Mouse (Mus musculus) layer of hippocampus, adult 8-10 months (tissue): Measurements from ENCODE around the gene Pnpo. TPM values are rescaled to one million over a fixed set of nuclear protein-coding genes. Genes with fewer than 3 reads are reported as not detected.
A peak's percentile ranks its signal among the peaks of the same experiment; 100 is the strongest.

Experiments used
- DNase-seq, 2 experiments: peaks; one replicate each; pipeline ENCODE4 v3.0.0; 2022; ENCODE audit warnings: low spot score in 2 of 2
- total RNA-seq, 4 experiments: library from RNA; stranded (reverse); gene quantifications; 2 replicates each; pipeline ENCODE4 v1.2.4; 2022

The Pnpo gene
- total RNA-seq, 4 experiments from 2014 or later: 38.1 to 41.5 (median 39.6) TPM

DNA sequence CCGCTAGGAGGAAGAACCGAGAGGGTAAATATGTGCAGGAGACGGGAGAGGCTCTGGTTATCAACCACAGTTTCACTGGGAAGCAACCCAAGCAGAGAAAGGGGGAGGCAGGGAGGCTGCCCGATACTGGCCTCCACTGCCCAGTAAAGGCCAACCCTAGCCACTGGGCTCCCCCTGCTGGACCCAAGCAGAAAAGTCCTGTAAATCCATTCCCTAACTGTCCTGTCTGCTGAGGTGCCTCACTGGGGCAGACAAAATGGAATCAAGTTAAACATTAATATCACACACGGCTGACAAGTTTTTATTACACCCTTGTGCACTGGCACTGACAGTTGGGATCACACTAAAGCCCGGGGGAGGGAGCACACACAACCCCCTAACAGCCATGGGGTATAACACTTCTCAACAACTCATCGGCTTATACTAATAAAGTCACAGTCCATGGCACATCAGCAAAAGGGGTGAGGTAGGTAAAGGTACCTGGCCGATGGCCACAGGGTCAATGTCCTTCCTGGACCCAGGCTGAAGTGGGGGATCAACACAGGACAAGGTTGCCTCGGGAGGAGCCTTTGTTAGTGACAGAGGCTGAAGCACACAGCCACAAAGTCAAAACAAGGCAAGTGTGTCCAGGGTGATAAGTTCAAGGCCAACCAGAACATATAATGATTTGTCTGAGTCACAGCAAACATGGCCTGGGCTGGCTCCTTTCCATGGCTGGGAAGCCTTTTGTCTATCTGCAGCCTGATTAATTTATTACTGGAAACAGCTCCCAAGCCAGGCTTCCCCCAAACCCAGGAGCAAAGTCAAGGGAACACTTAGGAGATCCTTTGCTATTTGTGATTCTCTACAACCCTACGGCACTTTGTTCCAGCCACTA, 6.0 kb downstream of the Pnpo start:
- DNase-seq: no peak

DNA sequence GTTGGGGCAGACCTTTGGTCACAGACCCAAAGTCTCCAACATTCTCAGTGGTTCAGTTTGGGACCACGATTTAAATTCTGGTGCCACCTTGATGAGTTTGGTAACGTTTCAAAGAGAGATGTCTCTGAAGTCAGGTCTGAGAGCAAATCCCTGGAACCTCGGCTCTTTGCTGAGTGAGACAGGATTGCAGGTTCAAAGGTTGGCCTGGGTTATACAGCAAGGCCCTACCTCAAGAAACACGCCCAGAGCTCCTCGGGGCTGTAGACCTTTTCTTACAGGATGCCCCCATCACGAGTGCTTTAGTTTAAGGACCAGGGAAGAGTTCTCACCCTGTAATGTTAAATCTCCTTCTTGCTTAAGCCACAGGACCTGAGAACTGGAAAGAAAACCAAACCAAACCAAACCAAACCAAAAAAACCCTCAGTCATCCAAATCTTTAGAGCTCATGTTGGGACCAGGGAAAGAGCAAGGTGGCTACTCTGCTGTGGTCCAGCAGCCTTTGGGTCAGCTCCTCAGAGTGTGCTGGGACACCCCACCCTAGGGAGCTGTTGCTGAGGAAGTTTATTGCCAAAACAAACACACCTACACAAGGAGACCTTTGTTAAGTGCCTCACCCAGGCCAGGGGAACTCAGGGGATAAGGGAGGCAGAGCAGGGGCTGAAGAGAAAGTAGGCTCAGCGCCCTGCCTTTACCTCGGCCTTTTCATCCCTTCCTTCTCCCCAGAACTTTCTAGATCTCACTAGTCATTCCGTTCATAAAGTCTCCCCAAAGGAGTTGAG, 7.7 kb downstream of the Pnpo start:
- DNase-seq: no peak

DNA sequence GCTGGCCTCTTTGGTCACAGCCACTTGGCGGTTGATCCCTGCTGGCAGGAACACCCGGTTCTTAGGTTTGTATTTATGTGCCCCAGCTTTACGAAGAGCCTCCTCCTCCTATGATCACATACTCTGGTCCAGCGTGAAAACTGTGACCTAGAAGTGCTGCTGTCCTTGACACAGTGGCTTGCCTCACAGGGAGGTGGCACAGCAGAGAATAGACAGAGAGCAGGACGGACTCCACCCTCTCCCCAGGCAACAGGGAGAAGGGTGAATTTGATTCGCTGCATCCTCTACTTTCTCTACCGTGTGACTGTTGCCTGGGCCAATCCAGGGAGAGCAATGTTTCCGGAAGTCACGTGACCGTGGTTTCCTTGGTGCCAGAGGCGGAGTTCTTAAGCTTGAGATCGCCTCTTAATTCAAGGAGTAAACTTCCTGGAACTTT, 8.8 kb downstream of the Pnpo start:
- DNase-seq: peak; percentile 49 to 63

DNA sequence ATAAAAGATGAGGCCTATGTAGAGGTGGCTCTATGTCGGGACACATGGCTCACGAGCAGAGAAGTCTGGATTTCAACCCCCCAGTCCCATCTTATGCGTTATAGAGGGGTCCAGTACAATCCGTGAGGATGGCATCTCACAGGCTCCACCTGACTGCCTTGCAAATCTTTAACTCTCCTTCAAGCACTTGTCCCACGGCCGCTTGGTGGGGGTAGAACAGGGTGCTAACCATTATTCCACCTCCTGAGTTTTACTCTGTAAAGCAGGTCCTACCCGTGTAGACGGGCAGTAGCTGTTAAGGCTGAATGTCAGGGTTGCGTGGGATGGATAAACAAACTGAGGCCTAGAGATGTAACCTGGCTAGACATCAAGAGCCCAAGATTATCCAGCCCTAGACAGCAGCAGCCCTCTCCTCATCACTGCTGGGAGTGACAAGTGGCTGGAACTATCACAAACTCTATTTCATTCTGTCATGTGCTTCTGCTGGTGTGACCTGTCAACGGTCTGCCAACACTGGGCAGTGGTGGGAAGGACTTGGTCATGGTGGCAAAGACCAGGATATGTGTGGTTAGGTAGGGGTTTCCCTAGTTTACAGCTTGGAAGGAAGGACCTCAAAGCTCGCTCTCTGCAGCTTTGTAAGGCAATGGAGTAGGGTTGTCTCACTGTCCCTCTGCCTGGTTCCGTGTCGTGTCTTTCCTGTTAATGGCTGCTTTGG, 10.1 kb downstream of the Pnpo start:
- no peak for DNase-seq

DNA sequence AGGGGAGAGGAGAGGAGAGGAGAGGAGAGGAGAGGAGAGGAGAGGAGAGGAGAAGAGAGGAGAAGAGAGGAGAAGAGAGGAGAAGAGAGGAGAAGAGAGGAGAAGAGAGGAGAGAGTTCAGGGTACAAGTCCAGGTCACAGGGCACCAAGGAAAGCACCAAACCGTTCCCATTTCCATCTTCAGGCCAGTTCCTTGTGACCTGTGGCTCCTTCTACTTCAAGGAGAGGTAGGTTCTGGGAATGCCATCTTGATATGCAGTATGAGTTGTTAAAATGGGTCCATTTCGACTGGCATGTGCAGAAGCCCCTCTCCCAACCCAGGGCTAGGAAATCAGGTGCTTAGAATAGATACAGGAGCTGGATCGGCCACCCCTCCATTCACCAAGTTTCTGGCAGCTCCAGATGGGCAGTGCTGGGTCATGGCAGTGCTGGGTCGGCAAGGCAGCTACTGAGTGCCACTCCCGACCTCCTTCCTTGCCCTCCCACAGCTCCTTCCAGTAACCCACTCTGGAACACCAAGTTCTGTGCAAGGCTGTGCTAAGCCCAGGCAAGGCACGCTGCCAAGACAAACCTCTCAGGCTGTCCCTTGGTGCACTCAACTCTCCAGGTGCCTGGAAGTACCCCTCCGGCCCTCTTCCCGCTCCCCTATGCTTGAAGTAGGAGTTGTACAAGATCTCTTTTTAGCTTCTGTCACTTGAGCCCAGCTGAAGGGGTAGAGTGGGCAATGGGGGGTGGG, 12.3 kb downstream of the Pnpo start:
- DNase-seq: no peak

DNA sequence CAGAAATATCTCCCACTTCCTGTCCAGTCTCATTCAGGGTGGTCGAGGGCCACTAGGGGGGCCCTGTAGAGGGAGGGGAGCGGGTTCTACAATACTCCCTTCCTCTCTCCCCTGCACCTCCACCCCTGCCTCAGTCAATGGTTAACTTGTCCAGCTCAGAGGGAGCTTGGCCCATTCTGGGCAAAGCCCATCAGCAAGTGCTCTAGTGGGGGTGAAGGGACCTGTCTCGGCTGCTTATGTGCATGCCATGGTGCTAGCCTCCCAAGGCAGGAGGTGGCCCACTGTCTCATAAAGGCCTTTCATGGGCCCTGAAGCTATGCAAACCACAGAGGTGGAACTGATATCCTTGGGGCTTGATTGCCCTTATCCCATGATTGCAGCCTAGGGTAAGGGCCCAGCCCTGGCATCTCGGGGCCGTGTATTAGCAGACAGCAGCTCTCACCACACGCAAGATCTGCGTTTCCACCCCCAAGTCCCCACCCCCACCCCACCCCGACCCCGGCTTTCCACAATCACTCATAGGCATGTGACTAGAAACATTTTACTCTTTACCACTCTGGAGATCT, 13.9 kb downstream of the Pnpo start:
- no peak for DNase-seq

DNA sequence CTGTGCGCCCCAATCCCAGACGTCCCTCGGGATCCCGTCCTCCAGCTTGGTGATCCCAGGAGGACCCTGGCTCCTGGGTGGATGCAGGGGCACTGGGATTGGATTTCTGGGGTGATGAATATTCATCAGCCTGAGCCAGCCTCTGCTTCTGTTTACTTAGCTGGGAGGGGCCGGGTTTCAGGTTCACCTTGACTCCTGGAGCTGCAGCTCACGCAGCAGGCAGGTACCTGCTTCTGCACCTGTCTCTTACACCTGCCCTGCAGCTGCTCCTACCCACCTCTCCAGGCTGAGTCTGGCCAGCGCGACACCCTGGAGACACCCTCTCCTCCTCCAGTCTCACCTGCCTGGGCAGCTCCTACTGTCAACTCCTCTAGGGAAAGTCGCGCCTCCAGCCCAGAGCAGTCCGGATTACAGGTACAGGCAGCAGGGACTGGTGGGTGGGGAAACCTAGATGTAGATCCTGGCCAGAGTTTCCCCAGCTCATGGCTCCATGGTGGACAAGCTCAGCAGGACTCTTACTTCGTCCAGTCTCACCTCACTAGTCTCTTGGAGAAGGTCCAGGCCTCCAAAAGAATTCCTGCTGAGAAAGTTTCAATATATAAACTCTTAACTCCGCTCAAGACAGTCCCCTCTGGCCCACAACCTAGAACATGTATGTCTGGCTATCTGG, 14.6 kb downstream of the Pnpo start:
- no peak for DNase-seq

DNA sequence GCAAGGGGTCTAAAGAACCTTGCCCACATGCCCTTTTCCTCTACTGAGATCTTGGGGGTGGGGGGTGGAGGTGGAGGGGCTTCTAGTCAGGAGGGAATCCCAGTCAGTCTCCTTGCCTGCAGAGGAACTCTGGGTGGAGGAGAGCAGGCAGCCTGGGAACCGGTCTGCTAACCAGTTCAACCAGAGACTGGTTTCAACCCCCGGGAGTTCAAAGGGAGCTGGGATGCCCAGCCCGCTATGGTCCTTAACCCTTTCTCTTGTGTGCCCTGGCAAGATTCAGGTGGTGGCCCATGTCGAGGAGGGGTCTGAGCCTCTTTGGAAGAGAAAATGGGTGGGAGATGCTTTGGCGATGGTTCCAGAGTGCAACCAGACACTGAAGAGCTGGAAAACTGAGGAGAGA, 15.1 kb downstream of the Pnpo start:
- DNase-seq: no peak

DNA sequence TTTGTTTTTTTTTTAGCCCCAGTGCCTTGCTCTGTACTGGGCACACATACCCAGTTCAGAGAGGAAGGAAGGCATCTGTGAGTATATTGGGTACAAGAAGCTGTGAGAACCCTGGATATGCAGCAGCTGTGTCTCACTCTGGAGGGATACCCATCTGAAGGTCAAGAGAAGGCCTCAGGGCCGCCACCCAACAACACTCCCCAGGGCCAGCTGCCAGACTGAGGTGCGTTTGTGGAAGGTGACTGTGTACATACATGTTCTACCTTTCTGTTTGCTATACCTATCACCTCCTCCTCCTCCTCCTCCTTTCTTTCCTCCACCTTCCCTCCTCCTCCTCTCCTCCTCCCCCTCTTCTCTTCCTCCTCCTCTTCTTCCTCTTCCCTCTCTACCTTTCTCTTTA, 15.7 kb downstream of the Pnpo start, which contains the start of gene Prr15l:
Gene Prr15l (plus strand): TSS at position 17 of the 400 bp plus-strand sequence.
- no peak for DNase-seq

DNA sequence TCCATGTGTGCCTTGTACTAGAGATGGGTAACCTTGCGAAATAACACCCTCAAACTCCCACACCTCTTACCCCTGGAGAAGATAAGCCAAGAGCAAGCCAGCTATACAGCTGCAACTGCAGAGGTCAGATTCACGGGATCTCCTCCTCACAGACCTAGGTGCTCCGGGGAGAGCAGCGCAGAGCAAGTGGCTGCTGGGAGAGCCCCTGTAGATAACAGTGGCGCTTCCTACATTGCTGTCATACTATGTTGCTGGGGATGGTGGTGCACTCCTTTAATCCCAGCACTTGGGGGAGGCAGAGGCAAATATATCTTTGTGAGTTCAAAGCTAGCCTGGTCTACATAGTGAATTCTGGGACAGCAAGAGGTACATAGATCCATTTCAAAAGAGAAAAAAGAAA, 17.2 kb downstream of the Pnpo start:
- no peak for DNase-seq

DNA sequence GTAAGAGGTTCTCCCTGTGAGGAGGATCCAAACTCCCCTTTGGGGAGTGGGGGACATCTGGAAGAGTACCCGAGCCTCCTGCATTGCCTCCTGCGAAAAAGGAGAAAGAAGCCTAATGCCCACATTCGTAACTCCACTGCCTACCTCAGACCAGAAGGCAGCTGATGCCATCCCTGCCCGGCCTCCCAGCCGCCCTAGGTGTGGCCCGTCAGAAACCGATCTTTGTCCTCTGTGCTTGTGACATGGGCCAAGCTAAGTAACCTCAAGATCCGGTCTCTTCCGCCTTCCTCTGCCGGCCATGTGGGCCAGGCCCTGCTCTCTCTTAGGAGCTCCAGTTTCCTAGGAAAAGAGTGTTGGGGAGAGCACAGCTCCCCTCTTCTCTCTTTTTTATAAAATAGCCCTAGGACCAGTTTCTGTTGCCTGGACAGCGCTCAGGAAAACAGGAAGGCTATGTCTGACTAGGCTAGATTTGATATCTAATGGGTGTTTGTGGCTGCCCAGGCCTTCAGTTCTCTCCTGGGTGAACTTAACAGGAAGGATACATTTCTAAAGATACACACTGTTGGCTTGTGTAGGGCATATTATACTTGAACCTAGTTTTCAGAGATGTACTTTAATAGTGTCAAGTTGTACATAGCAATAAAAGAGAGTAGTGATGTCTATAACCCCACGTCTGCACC, 18.2 kb downstream of the Pnpo start:
- DNase-seq: no peak

DNA sequence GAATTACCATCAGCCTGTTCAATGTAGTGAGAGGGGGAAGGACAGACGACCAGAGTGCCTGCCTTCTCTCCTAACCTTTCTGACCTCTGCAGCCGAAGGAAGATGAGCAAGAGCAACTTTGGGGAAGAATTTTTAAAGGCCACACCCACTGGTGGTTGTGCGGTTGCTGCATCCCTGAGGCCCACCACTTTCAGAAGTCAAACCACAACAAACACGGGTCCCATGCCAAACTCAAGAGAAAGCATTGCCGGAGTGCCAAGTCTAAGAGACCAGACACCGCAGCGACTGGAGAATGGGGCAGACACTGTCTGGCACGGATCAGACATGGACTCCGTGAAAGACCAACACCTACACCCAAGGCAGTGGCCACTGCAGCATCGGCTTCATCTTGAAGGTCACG, 18.9 kb downstream of the Pnpo start:
- no peak for DNase-seq

DNA sequence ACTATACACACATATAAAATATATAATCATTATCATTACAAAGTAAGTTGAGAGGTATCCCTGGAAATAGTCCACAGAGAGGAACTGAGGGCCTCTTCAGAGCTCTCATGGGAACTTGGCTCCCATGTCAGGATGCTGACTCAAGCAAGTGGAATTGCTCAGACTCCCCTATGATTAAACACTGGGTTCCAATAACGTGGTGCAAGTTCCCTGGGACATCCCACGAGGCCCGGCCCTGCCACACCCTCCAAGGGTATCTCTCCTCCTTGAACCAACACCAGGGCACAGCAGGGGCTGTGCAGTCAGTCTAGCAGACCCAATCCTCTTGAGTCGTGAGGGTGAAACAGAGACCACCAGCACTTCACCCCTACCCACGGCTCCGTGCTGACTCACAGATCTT, 24.8 kb downstream of the Pnpo start:
- DNase-seq: no peak

DNA sequence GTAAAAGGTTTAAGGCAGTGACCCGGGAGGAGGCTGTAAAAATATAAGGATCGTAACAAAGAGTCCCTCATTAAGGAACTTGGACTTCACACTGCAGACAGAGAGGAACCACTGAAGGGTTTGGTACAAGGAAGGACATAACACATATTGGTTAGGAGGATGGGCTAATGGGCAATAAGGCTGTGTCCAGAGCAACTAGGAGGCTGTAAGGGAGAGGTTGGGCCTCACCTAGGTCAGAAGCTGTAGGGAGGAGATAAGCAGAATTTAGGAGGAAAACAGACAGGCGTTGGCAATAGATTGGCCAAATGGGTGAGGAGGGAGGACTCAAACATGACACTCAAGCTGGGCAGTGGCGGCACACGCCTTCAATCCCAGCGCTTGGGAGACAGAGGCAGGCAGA, 26.4 kb downstream of the Pnpo start:
- DNase-seq: no peak

DNA sequence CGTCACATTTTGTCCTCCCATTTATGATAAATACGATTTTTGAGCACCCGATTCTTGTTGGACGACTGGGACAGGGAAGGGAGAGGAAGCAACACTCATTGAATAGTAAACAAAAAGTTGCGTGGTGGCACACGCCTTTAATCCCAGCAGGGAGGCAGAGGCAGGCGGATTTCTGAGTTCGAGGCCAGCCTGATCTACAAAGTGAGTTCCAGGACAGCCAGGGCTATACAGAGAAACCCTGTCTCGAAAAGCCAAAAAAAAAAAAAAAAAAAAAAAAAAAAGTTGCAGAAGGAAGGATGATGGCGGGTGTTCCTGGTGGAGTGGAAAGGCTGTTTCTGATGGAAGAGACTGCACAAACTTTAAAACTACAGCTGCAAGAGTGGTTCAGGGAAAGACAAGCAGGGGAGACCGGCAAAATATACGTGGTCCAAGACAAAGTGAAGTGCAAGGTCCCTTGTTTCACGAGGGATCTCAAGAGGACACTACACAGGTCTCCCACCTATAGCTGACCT, 26.8 kb downstream of the Pnpo start:
- DNase-seq: no peak

DNA sequence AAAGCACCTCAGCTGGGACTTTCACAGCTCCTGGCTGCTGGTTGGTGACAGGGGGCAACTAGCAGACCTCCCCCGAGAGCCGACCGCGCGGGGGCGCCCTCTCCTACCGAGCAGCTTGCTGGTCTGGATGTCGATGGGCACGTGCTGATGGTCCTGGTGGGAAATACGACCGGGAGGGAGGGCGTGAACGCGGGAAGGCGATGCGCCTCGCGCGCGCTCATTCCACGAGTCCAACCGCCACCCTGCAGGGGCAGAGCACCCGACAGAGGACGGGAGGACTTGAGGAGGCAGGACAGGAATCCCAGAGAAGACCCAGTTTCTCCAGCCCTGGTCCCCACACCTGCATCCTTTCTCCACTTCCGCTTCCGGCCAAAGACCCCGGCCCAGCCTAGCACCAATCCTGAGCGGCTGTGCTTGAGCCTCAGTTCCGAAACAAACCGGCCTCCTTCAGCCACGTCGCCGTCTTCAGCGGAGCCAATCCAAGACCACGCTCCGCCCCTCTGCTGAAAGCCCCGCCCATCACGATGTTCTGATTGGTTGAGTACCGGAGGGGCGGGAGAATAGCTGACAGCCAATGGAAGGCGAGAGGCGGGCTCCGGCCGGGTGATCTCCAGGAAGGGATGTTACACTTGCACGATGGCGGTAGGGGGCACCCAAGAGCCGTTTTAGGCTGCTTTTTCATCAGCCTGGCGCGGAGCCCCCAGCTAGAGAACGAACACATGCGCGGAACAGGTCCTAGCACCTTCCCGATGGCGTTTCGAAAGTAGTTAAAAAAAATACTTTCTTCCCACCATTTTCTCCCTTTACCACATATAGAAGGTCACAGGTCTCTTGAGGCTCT, 27.5 kb downstream of the Pnpo start, which contains the start of gene Cdk5rap3:
Gene Cdk5rap3 (minus strand): TSS at position 453 of the 841 bp plus-strand sequence.
- DNase-seq: peak; percentile 98 to 99

DNA sequence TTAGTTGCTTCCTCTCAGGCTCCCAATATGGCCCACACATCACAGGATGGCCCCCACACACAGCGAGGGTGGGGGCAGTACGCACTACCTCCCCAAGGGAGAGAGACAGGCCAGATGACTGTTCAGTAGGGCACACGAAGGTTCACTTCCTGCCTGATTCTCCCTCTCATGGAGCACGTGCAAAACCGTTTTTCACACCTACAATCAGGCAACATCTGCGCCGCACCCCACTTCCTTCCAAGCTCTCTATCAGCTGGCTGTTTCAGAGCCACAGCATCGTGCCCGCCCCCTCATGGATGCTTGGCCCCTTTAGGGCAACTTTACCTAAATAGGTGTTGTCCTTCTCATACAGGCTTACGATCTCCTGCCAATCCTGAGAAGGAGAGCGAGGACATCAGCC, 31.1 kb downstream of the Pnpo start:
- DNase-seq: no peak

DNA sequence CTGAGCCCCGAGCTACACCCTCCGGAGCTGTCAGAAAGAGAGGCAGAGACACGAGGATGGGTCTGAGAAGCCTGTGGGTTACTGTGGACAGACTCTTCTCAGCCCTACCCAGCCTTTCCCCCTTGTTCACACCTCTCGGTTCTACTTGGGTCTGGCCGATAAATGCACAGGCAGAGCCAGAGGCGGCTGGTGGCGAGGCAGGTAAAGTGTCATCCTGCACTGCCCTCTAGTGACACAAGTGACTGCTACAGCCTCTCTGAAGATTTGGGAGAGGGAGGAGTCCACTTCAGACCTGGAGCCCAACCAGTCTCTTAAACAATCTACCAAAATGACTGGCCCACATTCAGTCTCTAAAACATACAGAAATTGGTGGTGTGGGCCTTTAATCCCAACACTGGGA, 33.8 kb downstream of the Pnpo start:
- DNase-seq: peak; percentile 74 to 88
